Mouse (Mus musculus) monocyte, adult 2 months (primary cell): ENCODE measurements at regions not wholly inside any gene's neighbourhood (a gene's known extent, or its start where the extent isn't known, plus 50 kb on each side); places are given as distances from the start of the nearest gene placed in this dataset.
A peak's percentile ranks its signal among the peaks of the same experiment; 100 is the strongest.
"Not testable (repeated sequence)": the region's sequence is repeated elsewhere in the genome, so short reads cannot be mapped to it uniquely, and the experiment has no call there.

Source experiments
- DNase-seq, 2 experiments: peaks; one replicate each; pipeline ENCODE4 v3.0.0; 2022; ENCODE audit warnings: low spot score in 2 of 2, low read depth in 1 of 2

GRCm38 (mm10) chr3:5806947-5807575 lies 56.5 kb downstream of the Gm8797 start:
- no peak for DNase-seq

DNA sequence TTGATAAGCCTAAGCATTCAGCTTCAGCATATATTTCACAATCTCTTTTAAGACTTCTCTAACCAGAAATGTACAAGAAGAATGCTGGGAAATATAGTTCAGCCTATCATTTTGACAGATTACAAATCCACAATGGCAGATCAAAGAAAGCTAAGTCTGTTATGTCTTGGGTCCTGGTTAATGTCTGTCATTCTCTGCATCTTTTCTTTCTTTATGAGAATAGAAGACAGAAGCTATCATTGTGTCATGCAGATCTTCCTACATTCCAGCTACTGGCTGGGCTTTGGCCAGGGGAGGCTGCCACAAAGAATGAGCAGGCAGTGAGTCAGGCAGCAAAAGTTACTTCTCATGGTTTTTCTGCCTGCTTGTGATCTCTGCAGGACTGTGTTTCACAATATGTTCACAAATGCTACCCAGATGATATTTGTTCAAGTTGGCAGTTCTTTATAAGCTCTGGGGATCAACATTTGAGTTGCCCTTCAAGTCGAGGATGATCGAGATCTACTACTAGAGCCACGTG lies 60.5 kb downstream of the Gm8797 start:
- no peak for DNase-seq

DNA sequence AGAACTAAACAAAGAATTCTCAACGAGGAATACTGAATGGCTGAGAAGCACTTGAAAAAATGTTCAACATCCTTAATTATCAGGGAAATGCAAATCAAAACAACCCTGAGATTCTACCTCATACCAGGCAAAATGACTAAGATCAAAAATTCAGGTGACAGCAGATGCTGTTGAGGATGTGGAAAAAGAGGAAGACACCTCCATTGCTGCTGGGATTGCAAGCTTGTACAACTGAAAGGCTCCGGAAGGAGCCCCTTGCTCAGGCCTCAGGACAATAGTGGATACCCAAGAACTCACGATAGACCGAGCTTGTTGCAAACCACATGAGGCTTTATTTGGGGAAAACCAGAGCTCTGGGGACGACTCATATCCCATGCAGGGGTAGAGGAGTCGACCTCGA lies 69.6 kb downstream of the Gm8797 start:
- not testable (repeated sequence) for DNase-seq

- DNase-seq: peak; percentile 100
Observed at GRCm38 (mm10) chr3:5860237-5860636, 109.6 kb downstream of the Gm8797 start.

DNA sequence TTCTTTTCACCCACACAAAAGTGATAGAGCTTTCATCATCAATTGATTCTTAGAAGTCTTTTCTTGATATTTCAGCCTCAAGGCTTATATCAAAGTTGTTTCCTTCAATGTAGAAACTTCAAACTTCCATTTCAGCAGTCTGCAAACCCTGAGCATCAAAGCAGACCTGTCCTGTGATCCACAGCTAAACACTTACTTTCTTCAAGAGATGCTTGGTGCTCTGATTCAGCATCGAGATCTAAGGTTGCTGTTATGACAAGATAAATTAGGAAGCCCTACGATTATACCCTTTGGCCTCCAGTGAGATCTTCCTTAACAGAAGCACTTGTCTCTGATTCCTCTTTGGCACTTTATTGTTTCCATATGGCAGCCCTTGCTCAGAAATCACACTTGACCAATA lies 119.8 kb downstream of the Gm8797 start:
- DNase-seq: no peak

DNA sequence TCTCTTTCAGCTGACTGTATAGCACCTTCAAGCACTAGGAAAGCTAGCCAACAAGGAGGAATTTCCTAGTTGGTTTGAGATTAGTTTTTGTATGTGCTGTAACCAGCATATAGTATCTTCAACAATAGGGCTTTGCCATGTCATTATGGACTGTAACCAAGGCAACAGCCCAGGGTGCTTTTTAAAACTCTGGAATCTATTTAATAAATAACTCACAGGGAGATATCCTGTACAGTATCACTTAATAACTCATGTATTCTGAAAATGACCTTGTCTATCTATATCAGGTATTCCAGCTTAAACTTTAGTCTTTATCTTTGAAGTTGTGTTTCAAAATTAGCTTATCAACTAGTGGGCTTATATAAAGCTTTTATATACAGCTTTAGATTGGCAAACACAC lies 128.5 kb downstream of the Gm8797 start:
- DNase-seq: no peak

DNA sequence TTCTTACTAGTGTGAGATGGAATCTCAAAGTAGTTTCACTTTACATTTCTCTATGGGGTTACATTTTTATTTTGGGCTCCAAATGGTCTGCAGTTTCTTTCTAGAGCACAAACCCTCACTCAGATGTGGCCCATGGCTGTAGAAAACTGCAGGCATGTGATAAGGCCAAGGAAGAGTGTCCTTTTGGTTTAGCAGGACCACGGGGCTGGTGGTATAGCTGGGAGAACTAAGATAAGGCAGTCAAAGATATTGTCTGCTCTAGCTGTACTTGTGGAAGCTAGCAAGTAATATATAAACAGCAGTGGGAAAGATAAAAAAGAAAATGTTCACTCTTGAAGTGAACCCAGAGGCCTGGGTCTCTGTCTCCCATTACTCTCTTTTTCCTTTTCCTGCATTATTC lies 166.9 kb downstream of the Gm8797 start:
- DNase-seq: no peak

DNA sequence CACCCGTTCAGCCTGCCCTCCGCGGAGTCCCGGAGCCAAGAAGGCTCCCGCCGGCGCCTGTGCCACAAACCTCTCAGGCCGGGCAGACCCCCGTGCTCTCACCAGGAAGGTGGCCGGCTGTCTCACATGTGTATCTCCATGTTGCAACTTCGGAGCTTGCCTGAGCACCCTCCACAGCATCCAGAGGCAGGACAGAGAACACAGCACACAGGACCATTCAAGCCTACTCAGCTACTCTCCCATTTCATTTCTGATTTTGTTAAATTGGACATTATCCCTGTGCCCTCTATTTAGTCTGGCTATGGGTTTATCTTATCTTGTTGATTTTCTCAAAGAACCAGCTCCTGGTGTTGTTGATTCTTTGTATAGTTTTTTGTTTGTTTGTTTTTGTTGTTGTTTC lies 199.6 kb downstream of the Gm8797 start:
- not testable (repeated sequence) for DNase-seq

DNA sequence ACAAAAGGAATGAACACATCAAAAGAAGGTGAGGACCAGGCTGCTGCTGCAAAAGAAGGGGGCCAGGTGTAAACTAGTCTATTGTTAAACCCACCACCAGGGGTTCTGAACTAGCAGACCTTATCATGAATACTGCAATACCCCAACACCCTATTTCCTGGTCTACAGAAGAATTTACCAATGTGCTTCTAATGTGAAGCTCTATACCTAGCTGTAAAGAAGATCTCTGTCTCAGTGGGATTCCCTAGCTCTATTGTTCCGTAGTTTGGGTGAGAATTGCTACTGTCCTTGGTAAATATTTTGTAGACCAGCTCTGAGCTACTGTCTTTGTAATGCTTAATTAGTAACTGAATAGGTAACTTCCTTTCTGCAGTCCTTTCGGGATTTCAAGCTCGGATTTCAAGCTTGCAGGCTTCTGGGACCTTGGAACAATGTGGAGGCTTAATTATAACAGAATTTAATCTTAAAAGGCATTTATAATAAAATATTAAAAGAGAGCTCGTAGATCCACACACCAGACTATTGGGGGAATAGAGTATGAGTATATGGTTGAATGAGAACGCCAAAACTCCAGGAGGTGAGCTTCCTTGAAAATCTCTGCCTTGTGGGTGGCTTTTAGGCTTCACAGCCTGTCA lies 238.5 kb downstream of the Gm8797 start:
- DNase-seq: not testable (repeated sequence)

GRCm38 (mm10) chr3:6004423-6004822 lies 253.8 kb downstream of the Gm8797 start:
- DNase-seq: no peak

DNA sequence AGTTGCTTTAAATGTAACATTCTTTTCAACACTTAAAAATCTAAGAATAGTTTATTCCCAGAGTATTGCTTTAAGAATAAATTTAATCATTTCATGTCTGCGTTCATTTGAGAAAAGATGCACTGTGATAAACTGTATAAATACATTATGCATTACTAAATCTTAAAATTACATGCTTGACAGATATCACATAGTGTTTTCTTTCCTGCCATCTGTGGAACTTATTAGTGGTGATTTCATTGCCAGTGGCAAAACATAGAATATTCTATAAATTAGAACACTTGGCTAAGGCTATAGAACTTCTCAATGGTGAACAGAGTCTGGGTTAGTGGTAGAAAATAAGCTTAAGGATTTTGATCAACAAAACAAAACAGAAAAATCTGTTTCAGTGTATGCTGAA lies 268.1 kb downstream of the Gm8797 start:
- no peak for DNase-seq

DNA sequence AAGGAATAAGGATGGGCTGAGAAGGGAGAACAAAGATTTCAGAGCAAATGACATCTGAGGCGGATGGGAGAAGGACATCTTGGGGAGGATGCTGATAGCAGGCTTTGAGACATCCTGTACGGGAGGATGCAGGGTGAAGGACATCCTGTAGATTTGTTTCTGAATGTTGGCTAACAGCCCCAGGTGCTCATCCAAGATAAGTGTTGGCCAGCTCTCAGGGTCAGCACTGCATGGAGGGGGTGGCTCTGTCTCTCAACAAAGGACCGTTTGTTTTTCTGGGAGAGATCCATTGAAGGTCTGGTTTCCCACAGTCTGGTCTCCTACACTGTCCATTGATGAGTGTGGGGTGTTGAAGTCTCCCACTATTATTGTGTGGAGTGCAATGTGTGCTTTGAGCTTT lies 290.7 kb downstream of the Gm8797 start:
- DNase-seq: not testable (repeated sequence)

DNA sequence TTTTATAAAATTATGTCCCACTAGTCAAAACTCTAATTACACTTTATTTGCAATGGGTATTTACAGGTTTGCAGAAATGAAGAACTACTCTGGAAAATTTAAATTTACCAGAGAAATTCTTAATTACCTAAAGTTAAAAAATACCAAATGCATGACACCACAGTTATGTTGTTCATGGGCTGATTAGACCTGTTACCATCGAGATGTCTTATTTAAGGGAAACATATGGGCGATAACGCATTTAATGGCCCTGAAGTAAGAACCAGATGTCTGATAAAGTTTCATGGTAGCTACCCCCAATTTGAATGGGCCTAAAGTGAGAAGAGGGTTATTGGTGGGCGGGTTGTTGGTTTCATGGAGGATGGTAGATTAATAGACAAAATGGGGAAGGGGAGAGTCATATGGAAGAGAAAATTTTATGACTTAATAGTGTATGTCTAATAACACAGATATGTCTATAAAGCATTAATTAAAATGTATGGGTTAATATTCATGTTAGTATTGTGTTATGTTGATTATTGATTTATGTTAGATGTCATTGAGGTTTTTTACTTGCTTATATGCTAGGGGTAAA lies 299.0 kb downstream of the Gm8797 start:
- no peak for DNase-seq

DNA sequence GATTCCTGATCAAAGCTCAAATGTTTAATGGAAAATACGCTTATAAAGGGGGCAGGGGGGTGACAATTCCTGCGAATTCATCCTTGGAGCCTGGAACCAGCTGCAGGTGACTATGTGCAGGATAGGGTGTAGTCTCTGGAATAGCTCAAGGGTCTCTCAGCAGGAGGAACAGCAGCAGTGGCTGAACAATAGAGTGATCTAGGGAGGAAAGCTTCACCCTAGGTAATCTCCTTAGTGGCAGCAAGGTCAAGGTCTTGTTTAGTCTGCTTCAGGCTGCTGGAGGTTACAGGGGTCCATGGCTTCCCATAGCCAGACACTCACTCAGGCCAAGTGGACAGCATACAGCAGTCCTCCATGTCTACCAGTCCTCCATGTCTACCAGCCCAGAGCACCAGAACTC lies 301.3 kb downstream of the Gm8797 start:
- no peak for DNase-seq

DNA sequence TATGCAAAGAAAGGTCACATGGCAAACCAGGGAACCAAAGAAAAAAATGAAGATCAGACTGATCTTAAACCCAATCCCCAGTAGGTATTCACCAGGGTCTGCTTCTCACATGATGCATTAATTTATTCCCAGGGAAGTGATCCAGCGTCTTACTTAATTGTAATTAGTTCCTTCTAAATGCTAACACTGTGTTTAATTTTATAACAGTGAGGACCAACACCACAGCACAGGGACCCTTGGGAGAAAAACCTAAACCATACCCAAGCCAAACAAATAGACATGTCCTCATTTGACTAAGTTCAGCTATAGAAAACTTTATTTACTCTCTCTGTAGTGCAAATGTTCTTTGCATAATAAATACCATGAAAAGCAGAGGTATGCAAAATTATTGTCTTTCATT lies 333.2 kb downstream of the Gm8797 start:
- DNase-seq: no peak

DNA sequence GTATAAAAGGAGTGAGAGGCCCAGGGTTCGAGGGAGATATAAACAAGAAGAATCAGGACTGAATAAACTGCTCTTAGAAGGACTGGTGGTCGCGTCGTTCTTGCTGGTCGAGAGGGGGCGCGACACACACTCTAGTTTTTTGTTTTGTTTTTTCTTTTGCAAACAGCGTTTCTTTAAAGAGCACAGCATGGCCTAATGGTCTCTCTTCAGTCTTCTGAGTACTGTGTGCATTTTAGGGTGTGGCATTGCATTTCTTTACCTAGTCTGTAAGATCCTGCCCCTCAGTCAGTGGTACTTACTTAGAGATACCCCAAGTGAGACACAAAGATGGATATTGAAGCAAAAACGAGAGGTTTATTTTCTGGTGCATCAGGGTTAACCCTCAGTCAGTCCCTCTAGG lies 336.7 kb downstream of the Gm8797 start:
- no peak for DNase-seq

GRCm38 (mm10) chr3:6093931-6094330 lies 343.3 kb downstream of the Gm8797 start:
- DNase-seq: no peak

DNA sequence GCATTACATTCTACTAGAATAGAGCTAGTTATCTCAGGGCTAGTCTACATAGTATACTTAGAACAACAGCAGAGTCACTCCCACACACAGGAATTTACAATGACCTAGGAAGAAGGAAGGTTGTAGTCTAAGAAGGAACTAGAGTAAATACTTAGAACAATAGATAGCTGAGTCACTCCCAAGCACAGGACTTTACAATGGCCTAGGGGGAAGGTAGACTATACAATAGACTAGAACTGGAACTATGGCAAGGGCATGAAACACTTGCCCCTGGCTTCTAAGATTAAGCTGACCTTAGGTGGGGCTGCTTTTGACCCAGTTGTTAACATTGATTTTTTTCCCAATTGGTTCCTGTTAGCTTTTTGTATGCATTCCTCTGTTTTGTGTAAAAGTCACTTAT lies 343.8 kb downstream of the Gm8797 start:
- not testable (repeated sequence) for DNase-seq

DNA sequence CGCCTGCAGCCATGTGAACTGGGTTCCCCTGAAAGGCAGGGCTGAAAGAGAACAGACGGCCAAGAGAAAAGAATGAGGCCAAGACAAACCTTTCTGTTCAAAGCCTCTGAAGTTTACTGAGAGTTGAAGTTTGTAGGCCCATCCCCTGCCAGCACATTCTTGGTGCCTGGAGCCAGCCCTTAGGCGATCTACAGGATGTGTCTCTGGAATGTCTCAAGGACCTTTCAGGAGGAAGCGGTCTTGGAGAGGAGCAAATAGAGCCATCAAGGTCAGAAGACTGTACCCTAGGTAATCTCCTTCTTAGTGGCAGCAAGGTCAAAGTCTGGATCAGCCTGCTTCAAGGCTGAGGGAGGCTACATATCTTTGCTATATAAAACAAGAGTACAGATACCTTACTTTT lies 350.3 kb downstream of the Gm8797 start:
- no peak for DNase-seq

- DNase-seq: no peak
Observed at GRCm38 (mm10) chr3:6102866-6103265, 352.3 kb downstream of the Gm8797 start.

DNA sequence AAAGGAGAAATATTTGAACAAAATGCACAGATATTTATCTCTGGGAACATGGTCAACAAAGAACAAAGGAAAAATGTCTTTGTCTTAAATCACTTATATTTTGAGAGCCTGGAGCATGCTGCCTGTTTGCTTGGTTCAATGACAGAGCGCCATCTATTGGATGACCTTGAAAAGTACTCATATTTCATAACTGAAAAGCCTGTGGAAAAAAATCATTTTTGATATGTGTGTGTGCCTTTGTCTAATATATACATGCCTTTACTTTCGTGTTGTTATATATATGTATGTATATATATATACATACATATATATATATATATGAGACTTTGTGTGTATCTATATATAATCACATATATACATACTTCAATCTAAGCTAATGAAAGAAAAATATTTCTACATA lies 356.1 kb downstream of the Gm8797 start:
- DNase-seq: no peak

DNA sequence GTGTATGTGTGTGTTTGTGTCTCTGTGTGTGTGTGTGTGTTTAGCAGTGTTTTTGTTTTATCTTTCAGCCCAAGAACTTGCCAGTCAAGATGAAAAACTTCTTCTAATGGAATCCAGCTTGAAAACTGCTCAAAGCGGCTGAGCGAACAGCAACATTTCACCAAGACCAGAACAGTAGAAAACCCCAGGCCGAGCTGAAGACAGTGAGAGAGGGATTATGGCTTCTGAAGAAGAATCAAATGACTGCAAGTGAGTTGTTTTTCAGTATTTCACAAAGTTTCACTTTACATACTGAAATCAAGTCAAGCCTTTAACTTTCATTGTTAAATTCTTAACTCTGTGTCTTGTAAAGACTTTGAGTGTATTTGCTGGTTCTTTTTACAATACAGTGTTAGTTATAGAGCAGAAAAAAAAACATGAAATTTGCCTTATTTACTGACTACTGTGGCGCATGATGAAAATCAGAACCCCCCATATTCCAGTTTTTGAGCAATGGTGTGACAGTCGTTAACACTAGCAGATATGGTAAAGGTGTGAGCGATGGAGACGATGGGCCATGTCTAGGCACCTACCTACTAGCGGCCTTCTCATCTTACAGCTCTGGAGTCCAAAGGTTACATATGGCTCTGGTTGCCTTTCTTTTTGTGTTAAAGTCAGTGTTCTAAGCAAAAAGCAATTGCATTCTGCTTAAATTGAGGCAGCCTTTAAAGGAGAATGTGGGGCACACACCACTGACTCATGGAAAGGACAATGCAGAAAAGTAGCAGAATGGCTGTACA lies 357.0 kb downstream of the Gm8797 start:
- no peak for DNase-seq
